8 mouse cellular contexts compared by ENCODE assay signal in genomic region chr1:192092879-192093660, GRCm38 (mm10). TPM values are rescaled to one million over a fixed set of nuclear protein-coding genes. Genes with fewer than 3 reads are reported as not detected.
DNase-seq lines count a peak whose midpoint lies in the region; ATAC-seq and TF ChIP-seq lines count a peak whose summit lies in the region.

No protein-coding gene starts in this region.

- H3K9me3 ChIP-seq in heart, embryonic 10.5 days = no peaks in the 10 kb centered on the region
- no peaks in the 10 kb centered on the region for H3K9me3 ChIP-seq in kidney, embryonic 15.5 days (replicated peaks)

- TF ChIP-seq CTCF in brain, embryonic 14.5 days (IDR thresholded peaks at IDR 0.05; ENCODE audit: borderline replicate concordance, extremely low read depth, insufficient read depth, insufficient read length) = peak; percentile 87

- WGBS in heart, embryonic 10.5 days = 30% methylated on average over 16 of the region's 16 CpGs
- 30% methylated on average over 16 of the region's 16 CpGs for WGBS in kidney, embryonic 15.5 days

- H3K4me3 ChIP-seq in heart, embryonic 10.5 days = peak overlapping the region; percentile 70
- peak overlapping the region; percentile 64 for H3K4me3 ChIP-seq in kidney, embryonic 15.5 days (replicated peaks)

- TF ChIP-seq POLR2A in brain, embryonic 14.5 days (IDR thresholded peaks at IDR 0.05; ENCODE audit: borderline replicate concordance, extremely low read depth, insufficient read depth, insufficient read length, poor library complexity, severe bottlenecking) = no peak

- H3K36me3 ChIP-seq in heart, embryonic 10.5 days = peaks cover 3% of the 10 kb centered on the region; the same call in 1 of the 2 replicates
- peaks cover 4% of the 10 kb centered on the region; the same call in 1 of the 2 replicates for H3K36me3 ChIP-seq in kidney, embryonic 15.5 days

- 0 out of 2 replicates have a peak overlapping the region, but pooled peaks have one; percentile 70 for H3K9ac ChIP-seq in kidney, embryonic 15.5 days

- peak; percentile 77 for ATAC-seq in CD4-positive, CD25-positive, alpha-beta regulatory T cell, adult 4 months
- ATAC-seq in erythroblast, adult 5-6 weeks (replicated peaks; ENCODE audit: low FRiP score, poor library complexity, severe bottlenecking) = peak; percentile 81
- peak; percentile 82 for ATAC-seq in kidney, embryonic 15.5 days (replicated peaks; ENCODE audit: low FRiP score)

- peak; percentile 91 for DNase-seq in brain, embryonic 14.5 days (ENCODE audit: low read depth)
- peak; percentile 91 for DNase-seq in heart, embryonic 10.5 days (ENCODE audit: low spot score)
- DNase-seq in liver = peak; percentile 84
- DNase-seq in monocyte, adult 2 months (ENCODE audit: low read depth in 1 of 2, low spot score in 2 of 2) = peak; percentile 49 to 76
- peak; percentile 83 to 90 for DNase-seq in spleen, postnatal 4 days (ENCODE audit: low spot score in 2 of 2)

- H3K4me2 ChIP-seq in kidney, embryonic 15.5 days = peak overlapping the region; percentile 74

- H3K4me1 ChIP-seq in heart, embryonic 10.5 days = peaks cover 18% of the 10 kb centered on the region
- peaks cover 29% of the 10 kb centered on the region for H3K4me1 ChIP-seq in kidney, embryonic 15.5 days

- H3K27ac ChIP-seq in heart, embryonic 10.5 days = 0 out of 2 replicates have a peak overlapping the region, but pooled peaks have one; percentile 90
- 0 out of 2 replicates have a peak overlapping the region, but pooled peaks have one; percentile 82 for H3K27ac ChIP-seq in kidney, embryonic 15.5 days

- H3K27me3 ChIP-seq in heart, embryonic 10.5 days (ENCODE audit: insufficient read depth, poor library complexity, severe bottlenecking) = peaks cover 27% of the 10 kb centered on the region
- H3K27me3 ChIP-seq in kidney, embryonic 15.5 days = no peaks in the 10 kb centered on the region

RNA-seq across cellular contexts. Expression of gene Traf5, which starts 0.7 kb away (rescaled TPM):
- 10 to 100 TPM; 67.5 to 87.0 TPM for polyA plus RNA-seq in CD4-positive, CD25-positive, alpha-beta regulatory T cell, adult 4 months (2017; shearing (Covaris generic))
- 2.3 and 3.2 TPM in 2 replicates for polyA plus RNA-seq in brain, embryonic 14.5 days (2012; rRNA removed)
- 8.2 TPM in 1 of 2 replicates, not detected in the other for total RNA-seq in erythroblast, adult 5-6 weeks (2015; ENCODE audit: low replicate concordance)
- total RNA-seq in erythroblast, adult 5-6 weeks (2017; ENCODE audit: low replicate concordance) = 1.5 and 2.6 TPM in 2 replicates
- polyA plus RNA-seq in heart, embryonic 10.5 days (2016; fragmentation: Nextera tagmentation; extraction: Ambion mirVana) = 6.3 and 8.5 TPM in 2 replicates
- polyA plus RNA-seq in kidney, embryonic 15.5 days (2015; fragmentation: Nextera tagmentation; extraction: Ambion mirVana) = 20.0 and 20.8 TPM in 2 replicates

RNA-seq across cellular contexts. Expression of gene Rcor3, which starts 44.8 kb away (rescaled TPM):
- polyA plus RNA-seq in CD4-positive, CD25-positive, alpha-beta regulatory T cell, adult 4 months (2017; shearing (Covaris generic)) = 10 to 100 TPM; 13.1 to 16.2 TPM
- 47.0 and 48.5 TPM in 2 replicates for polyA plus RNA-seq in brain, embryonic 14.5 days (2012; rRNA removed)
- 7.5 and 12.5 TPM in 2 replicates for total RNA-seq in erythroblast, adult 5-6 weeks (2015; ENCODE audit: low replicate concordance)
- 10.8 and 41.0 TPM in 2 replicates for total RNA-seq in erythroblast, adult 5-6 weeks (2017; ENCODE audit: low replicate concordance)
- polyA plus RNA-seq in heart, embryonic 10.5 days (2016; fragmentation: Nextera tagmentation; extraction: Ambion mirVana) = 21.7 and 25.4 TPM in 2 replicates
- 24.8 and 25.4 TPM in 2 replicates for polyA plus RNA-seq in kidney, embryonic 15.5 days (2015; fragmentation: Nextera tagmentation; extraction: Ambion mirVana)

Comparison
In these comparisons a context has a peak if more than half of its experiments do, and no peak if none do; other contexts are left out.
1. Peak in every context shown above with its lines: DNase-seq, ATAC-seq, H3K4me3 ChIP-seq and H3K27ac ChIP-seq.